Comparison of ENCODE assay signal across 8 mouse cellular contexts in the genomic region with DNA sequence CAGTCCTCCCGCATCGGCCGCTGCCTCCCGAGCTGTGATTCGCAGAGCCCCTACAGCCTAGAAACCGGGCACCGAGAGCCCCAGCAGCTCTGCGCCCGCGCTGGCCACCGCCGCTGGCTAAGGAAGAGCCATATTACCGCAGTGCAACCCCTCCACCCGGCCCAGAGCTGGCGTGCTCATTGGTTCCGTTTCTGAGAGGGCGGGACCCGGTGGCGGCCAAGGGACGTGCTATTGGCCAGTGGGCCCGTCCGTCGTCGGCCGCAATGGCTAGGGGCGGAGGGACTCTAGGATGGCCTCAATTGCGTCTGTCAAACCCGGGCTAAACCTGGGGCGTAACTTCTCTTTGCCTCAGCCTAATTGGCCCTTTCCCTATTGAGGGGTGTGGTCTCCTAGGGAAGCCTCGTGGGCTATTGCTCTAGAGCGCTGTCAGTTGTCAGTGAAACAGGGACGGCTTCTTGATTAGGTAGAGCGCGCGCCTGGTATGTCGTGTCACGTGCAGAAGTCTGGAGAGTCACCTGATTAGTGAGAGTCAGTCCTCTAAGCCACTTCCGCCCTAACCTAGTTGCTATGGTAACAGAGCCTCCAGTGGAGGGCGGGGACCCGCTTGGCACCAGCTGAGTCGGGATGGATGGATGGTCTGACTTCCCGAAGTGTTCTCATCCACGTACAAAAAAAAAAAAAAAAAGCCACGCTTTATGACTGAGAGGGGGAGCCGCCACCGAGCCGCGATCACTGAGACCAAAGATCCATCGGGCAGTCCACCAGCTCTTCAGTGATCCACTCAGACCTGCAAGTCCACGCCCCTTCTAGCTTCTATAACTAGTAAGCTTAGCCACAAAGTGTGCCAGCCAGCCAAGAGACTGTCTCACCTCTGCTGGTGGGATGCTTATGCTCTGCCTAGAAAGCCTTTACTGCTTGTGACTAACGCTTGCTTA. TPM values are rescaled to one million over a fixed set of nuclear protein-coding genes. Genes with fewer than 3 reads are reported as not detected.
DNase-seq lines count a peak whose midpoint lies in the region; ATAC-seq and TF ChIP-seq lines count a peak whose summit lies in the region.

A gene (minus strand): TSS at position 158 of the 935 bp plus-strand sequence.

- peaks cover 12% of the 10 kb centered on the region for H3K36me3 ChIP-seq in G1E (replicated peaks)
- no peaks in the 10 kb centered on the region for H3K36me3 ChIP-seq in forebrain, embryonic 16.5 days (ENCODE audit: control insufficient read depth, insufficient read depth)
- no peaks in the 10 kb centered on the region for H3K36me3 ChIP-seq in lung, embryonic 14.5 days (ENCODE audit: insufficient read depth)
- H3K36me3 ChIP-seq in thymus, adult 2 months (ENCODE audit: control insufficient read depth, insufficient read depth, low read length), result no peaks in the 10 kb centered on the region

- under 1% methylated on average over 51 of the region's 51 CpGs for WGBS in forebrain, embryonic 16.5 days
- under 1% methylated on average over 51 of the region's 51 CpGs for WGBS in lung, embryonic 14.5 days
- under 1% methylated on average over 51 of the region's 51 CpGs for WGBS in olfactory bulb, adult 2 months
- WGBS in thymus, adult 2 months, result under 1% methylated on average over 51 of the region's 51 CpGs

- no peaks in the 10 kb centered on the region for H3K9me3 ChIP-seq in G1E (replicated peaks)
- H3K9me3 ChIP-seq in forebrain, embryonic 16.5 days (ENCODE audit: control insufficient read depth, low read length), result no peaks in the 10 kb centered on the region
- H3K9me3 ChIP-seq in lung, embryonic 14.5 days (ENCODE audit: low read depth, low read length), result no peaks in the 10 kb centered on the region

- TF ChIP-seq POLR2A in olfactory bulb, adult 2 months (IDR thresholded peaks at IDR 0.05; ENCODE audit: insufficient read depth, low read depth, low read length), result peak; percentile 80
- peak; percentile 63; the same call in 1 of the 2 replicates for TF ChIP-seq POLR2A in thymus, adult 2 months (IDR thresholded peaks at IDR 0.05; ENCODE audit: control insufficient read depth, extremely low read depth, insufficient read depth, low read length, poor library complexity)

- peaks cover 21% of the 10 kb centered on the region for H3K27me3 ChIP-seq in G1E (ENCODE audit: insufficient read depth, low read length)
- no peaks in the 10 kb centered on the region for H3K27me3 ChIP-seq in forebrain, embryonic 16.5 days (replicated peaks; ENCODE audit: control insufficient read depth, insufficient read depth, low read length)
- H3K27me3 ChIP-seq in lung, embryonic 14.5 days (ENCODE audit: insufficient read depth, low read length), result no peaks in the 10 kb centered on the region
- H3K27me3 ChIP-seq in thymus, adult 2 months (ENCODE audit: control insufficient read depth, insufficient read depth, low read length), result no peaks in the 10 kb centered on the region

- H3K9ac ChIP-seq in forebrain, embryonic 16.5 days (replicated peaks; ENCODE audit: low read depth, low read length), result peak within 1 kb of the TSS; percentile 89
- H3K9ac ChIP-seq in lung, embryonic 14.5 days, result peak within 1 kb of the TSS; percentile 82

- no peak for TF ChIP-seq CTCF in G1E (IDR thresholded peaks at IDR 0.05; ENCODE audit: low read depth, low read length)
- TF ChIP-seq CTCF in layer of hippocampus, adult 2 months (conservative IDR thresholded peaks at IDR 0.05), result no peak
- TF ChIP-seq CTCF in lung, embryonic 14.5 days (IDR thresholded peaks at IDR 0.05; ENCODE audit: low read depth), result no peak
- TF ChIP-seq CTCF in olfactory bulb, adult 2 months (IDR thresholded peaks at IDR 0.05; ENCODE audit: insufficient read depth, low read depth, low read length), result no peak
- no peak for TF ChIP-seq CTCF in thymus, adult 2 months (IDR thresholded peaks at IDR 0.05; ENCODE audit: borderline replicate concordance, control insufficient read depth, extremely low read depth, insufficient read depth, low read length, poor library complexity)

- peak within 1 kb of the TSS; percentile 93 for H3K4me3 ChIP-seq in G1E (ENCODE audit: low read depth, low read length)
- H3K4me3 ChIP-seq in forebrain, embryonic 16.5 days (replicated peaks; ENCODE audit: low read length), result peak within 1 kb of the TSS; percentile 97
- H3K4me3 ChIP-seq in layer of hippocampus, adult 2 months, result peak within 1 kb of the TSS; percentile 92
- H3K4me3 ChIP-seq in lung, embryonic 14.5 days (ENCODE audit: low read depth, low read length), result peak within 1 kb of the TSS; percentile 98
- H3K4me3 ChIP-seq in olfactory bulb, adult 2 months (ENCODE audit: insufficient read depth, low read depth, low read length), result peak within 1 kb of the TSS; percentile 79
- peak within 1 kb of the TSS; percentile 78 for H3K4me3 ChIP-seq in thymus, adult 2 months (ENCODE audit: control insufficient read depth, insufficient read depth, low read length)

- intact Hi-C loops in heart, postnatal 36 days (cut with DNase I), result loop anchor here (2.0 kb wide), 1 partner anchor 32 kb away; no protein-coding TSS in a partner anchor

- H3K4me1 ChIP-seq in G1E (ENCODE audit: insufficient read depth, low read depth, low read length), result peaks cover 28% of the 10 kb centered on the region
- peaks cover 17% of the 10 kb centered on the region for H3K4me1 ChIP-seq in forebrain, embryonic 16.5 days (replicated peaks; ENCODE audit: control insufficient read depth, insufficient read depth, low read length)
- peaks cover 13% of the 10 kb centered on the region; the same call in 1 of the 2 replicates for H3K4me1 ChIP-seq in lung, embryonic 14.5 days (ENCODE audit: insufficient read depth)
- peaks cover 8% of the 10 kb centered on the region for H3K4me1 ChIP-seq in olfactory bulb, adult 2 months (ENCODE audit: control insufficient read depth, insufficient read depth, low read length)
- peaks cover 18% of the 10 kb centered on the region for H3K4me1 ChIP-seq in thymus, adult 2 months (replicated peaks; ENCODE audit: control insufficient read depth, insufficient read depth, low read length)

- peak within 1 kb of the TSS; percentile 85 for H3K4me2 ChIP-seq in forebrain, embryonic 16.5 days (ENCODE audit: low read length)
- peak within 1 kb of the TSS; percentile 83 for H3K4me2 ChIP-seq in lung, embryonic 14.5 days

- peak; percentile 99 for DNase-seq in G1E (ENCODE audit: low spot score)
- DNase-seq in cerebellum, adult 18-20 months, result peak; percentile 98 to 99
- DNase-seq in heart, postnatal 36 days, result peak; percentile 99
- peak; percentile 99 to 100 for DNase-seq in layer of hippocampus, adult 2 months (ENCODE audit: low spot score in 2 of 2)
- peak; percentile 98 for DNase-seq in lung, embryonic 14.5 days
- peak; percentile 99 for DNase-seq in thymus, adult 2 months

- peak within 1 kb of the TSS; percentile 84 for H3K27ac ChIP-seq in forebrain, embryonic 16.5 days (ENCODE audit: low read length)
- peak within 1 kb of the TSS; percentile 92 for H3K27ac ChIP-seq in layer of hippocampus, adult 2 months
- peak within 1 kb of the TSS; percentile 85 for H3K27ac ChIP-seq in lung, embryonic 14.5 days (ENCODE audit: low read depth)
- H3K27ac ChIP-seq in olfactory bulb, adult 2 months (ENCODE audit: insufficient read depth, low read depth, low read length), result peak within 1 kb of the TSS; percentile 66
- peak within 1 kb of the TSS; percentile 54 for H3K27ac ChIP-seq in thymus, adult 2 months (ENCODE audit: control insufficient read depth, insufficient read depth, low read length)

- ATAC-seq in G1E (ENCODE audit: extremely low read depth, insufficient number of reproducible peaks, low FRiP score, poor library complexity, severe bottlenecking), result peak; percentile 96
- ATAC-seq in forebrain, embryonic 16.5 days, result peak; percentile 98
- peak; percentile 99 for ATAC-seq in lung, embryonic 14.5 days (ENCODE audit: insufficient read depth)

RNA-seq across cellular contexts. Expression of the gene that starts here (rescaled TPM):
- 23.3 and 25.0 TPM in 2 replicates for total RNA-seq in G1E (2014; fragmentation: Nextera tagmentation)
- 27.5 and 29.9 TPM in 2 replicates for total RNA-seq in G1E (2017)
- polyA plus RNA-seq in G1E (2012), result 13.1 and 20.3 TPM in 2 replicates
- 18.3 and 19.4 TPM in 2 replicates for polyA plus RNA-seq in forebrain, embryonic 16.5 days (2015; fragmentation: Nextera tagmentation; extraction: Ambion mirVana)
- total RNA-seq in heart, postnatal 36 days (2021), result 10 to 100 TPM; 21.6 to 28.6 TPM
- total RNA-seq in layer of hippocampus, adult 2 months (2021), result 10 to 100 TPM; 48.9 to 52.4 TPM
- polyA plus RNA-seq in lung, embryonic 14.5 days (2014; fragmentation: Nextera tagmentation; extraction: Ambion mirVana), result 22.0 and 25.1 TPM in 2 replicates
- not detected in 2 replicates for polyA plus RNA-seq in olfactory bulb, adult 2 months (2012; ENCODE audit: insufficient read depth, insufficient read length, low replicate concordance, missing spikeins)
- polyA plus RNA-seq in thymus, adult 2 months (2012; rRNA removed), result 74.6 and 144 TPM in 2 replicates

Comparison
In these comparisons a context has a peak if more than half of its experiments do, and no peak if none do; other contexts are left out.
1. Peak in every context shown above with its lines: DNase-seq, ATAC-seq, H3K4me3 ChIP-seq and H3K27ac ChIP-seq.